Mouse (Mus musculus) spleen, adult 12 weeks (tissue): ENCODE data around the gene Gm13757.
"Not testable (repeated sequence)": the region's sequence is repeated elsewhere in the genome, so short reads cannot be mapped to it uniquely, and the experiment has no call there.

Source experiments
- DNase-seq: peaks from one replicate; pipeline ENCODE4 v3.0.0; 2022; ENCODE audit warnings: low spot score

Gm13757 gene

DNA sequence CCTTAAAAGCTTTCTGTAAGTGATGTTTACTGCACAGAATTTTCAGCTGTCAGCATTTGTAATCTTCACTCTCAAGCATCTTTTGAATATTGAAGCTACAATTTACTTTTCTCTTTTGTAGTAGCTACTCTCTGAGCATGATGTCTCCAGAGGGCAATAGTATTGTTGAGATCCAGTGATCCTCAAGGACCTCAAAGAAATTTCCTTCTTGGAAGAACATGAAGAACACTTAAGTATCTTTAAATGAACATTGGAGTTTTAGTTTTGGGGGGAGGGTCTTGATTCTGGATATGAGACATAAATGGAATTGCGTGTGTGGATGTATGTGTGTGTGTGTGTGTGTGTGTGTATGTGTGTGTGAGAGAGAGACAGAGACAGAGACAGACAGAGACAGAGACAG is at the start of gene Gm13757:
Gene Gm13757 (minus strand): TSS at position 101 of the 400 bp plus-strand sequence.
- no peak for DNase-seq

- no peak for DNase-seq
Observed at GRCm38 (mm10) chr2:88493020-88493419, 44.1 kb upstream of the Gm13757 start, which contains the start of gene Olfr1185-ps1. TSS of gene Olfr1185-ps1 (plus strand) at chr2:88493320.

DNA sequence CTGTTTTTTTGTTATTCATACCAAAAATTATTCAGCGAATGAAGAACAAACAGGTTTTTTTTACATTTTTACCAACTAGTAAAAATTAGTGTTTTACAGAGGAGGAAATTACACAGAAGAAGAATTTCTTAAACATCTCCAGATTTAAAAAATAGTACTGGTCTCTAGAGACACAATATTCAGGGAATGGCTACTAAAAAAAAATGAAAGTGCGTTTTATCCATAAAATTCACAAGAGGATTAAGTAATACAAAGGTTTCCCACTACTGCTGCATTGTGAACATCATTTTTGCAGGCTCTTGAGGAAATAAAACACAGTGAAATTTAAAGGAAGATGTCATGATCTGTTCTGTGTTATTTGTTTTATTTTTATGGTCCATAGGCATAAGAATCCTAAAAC is 34.4 kb upstream of the Gm13757 start, which contains the start of gene Olfr1184:
Gene Olfr1184 (plus strand): TSS at position 301 of the 400 bp plus-strand sequence.
- no peak for DNase-seq

DNA sequence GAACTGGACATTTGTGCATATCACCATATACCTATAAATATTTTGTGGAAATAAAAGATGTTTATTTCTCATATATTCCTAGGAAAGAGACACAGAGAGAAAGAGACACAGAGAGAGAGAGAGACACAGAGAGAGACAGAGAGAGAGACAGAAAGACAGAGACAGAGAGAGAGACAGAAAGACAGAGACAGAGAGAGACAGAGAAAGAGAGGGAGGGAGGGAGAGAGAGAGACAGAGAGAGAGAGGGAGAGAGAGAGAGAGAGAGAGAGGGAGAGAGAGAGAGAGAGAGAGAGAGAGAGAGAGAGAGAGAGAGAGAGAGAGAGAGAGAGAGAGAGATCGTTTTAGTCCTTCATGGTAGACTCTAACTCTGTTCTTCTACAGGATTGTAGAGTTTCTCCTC is 5.6 kb upstream of the Gm13757 start, which contains the start of gene Olfr1183:
Gene Olfr1183 (plus strand): TSS at position 301 of the 400 bp plus-strand sequence.
- not testable (repeated sequence) for DNase-seq

DNA sequence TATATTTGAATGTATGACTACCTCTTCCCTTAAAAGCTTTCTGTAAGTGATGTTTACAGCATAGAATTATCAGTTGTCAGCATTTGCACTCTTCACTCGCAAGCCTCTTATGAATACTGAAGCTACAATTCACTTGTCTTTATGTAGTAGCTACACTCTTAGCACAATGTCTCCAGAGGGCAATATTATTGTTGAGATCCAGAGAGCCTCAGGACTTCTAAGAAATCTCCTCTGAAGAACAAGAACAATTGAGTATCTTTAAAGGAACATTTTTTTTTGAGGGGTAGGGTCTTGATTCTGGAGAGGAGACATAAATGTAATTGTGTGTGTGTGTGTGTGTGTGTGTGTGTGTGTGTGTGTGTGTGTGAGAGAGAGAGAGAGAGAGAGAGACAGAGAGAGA is 22.9 kb downstream of the Gm13757 start, which contains the start of gene Olfr1181:
Gene Olfr1181 (minus strand): TSS at position 101 of the 400 bp plus-strand sequence.
- DNase-seq = no peak

GRCm38 (mm10) chr2:88419051-88419450 is 29.9 kb downstream of the Gm13757 start, which contains the start of gene Olfr1180:
TSS of gene Olfr1180 (minus strand) at chr2:88419151.
- DNase-seq = no peak

GRCm38 (mm10) chr2:88406353-88406752 is 42.6 kb downstream of the Gm13757 start, which contains the start of gene Olfr1179:
TSS of gene Olfr1179 (minus strand) at chr2:88406453.
- DNase-seq = no peak
